Mouse (Mus musculus): ENCODE data around the gene Specc1. TPM values are rescaled to one million over a fixed set of nuclear protein-coding genes. Genes with fewer than 3 reads are reported as not detected.

Specc1 gene
- total and polyA plus RNA-seq, 3 experiments: 2.5 to 5.8 TPM; not detected in 1

DNA sequence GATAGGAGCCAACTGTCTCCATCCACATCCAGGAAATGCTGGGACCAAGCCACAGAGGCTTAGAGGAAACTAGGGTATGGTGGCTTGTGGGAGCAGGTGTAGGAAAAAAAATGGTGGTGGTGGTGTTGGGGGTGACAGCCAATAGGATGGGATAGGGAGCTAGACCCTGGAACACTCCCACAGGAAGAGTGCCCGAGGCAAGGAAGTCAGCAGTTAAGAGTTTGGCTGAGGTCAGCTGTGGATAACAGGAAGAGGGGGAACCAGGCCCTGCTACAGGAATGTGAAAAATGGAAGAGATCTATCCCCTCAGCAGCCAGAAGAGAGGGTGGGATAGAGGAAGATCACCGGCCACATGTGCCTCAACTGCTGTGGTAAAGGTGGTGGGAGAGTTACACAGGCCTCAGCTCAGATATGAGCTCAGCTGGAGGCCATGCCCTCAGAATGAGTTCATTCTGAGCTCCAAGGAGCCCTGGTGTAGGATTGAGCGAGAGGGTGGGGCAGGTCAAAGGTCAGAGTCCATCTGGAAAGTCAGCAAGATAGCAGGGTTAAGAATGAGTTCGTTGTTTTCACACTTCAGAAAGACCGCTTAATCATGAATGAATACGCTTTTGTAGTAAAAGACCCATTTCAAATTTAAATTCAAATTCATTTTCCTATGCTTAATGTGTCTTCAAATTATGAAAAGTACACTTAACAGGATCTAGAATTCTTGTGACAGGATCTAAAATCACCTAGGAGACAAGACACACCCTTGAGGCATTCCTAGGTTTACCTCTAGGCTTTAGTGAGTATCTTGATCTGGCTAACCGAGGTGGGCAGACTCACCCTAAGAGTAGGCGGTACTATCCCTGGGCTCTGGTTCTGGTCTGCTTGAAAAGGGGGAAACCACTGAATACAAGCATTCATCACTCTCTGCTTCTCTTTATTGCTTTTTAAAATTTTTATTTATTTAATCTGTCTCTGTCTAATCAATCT lies 94.1 kb downstream of the Specc1 start:
- Histone ChIP-seq H3K9ac (ENCODE audit: control insufficient read depth, low read depth, low read length, poor library complexity, severe bottlenecking) (no peak overlapping the region), H3K27ac (ENCODE audit: control insufficient read depth, low read depth, low read length) (no peak overlapping the region), H3K79me2 (ENCODE audit: control insufficient read depth, insufficient read depth, low read length, poor library complexity) (no peaks in the 10 kb centered on the region), H3K4me1 (ENCODE audit: control insufficient read depth in 1 of 2, insufficient read depth in 2 of 2, low read length in 2 of 2) (0 out of 4 replicates have a peak, but pooled peaks cover 0 to 2% of the 10 kb centered on the region in 2 experiments), H3K36me3 (ENCODE audit: control insufficient read depth in 1 of 2, insufficient read depth in 2 of 2, low read length in 2 of 2) (no peaks in the 10 kb centered on the region), H3K27me3 (ENCODE audit: control insufficient read depth in 1 of 2, insufficient read depth in 2 of 2, low read length in 2 of 2) (no peaks in the 10 kb centered on the region), H3K9me3 (replicated peaks; ENCODE audit: insufficient read depth, low read length) (no peaks in the 10 kb centered on the region), H3K4me3 (ENCODE audit: control insufficient read depth in 1 of 2, insufficient read depth in 1 of 2, low read depth in 2 of 2, low read length in 2 of 2) (no peak overlapping the region)
- TF ChIP-seq TAL1 (IDR thresholded peaks at IDR 0.05; ENCODE audit: low read length) (no peak), MAFK (IDR thresholded peaks at IDR 0.05; ENCODE audit: borderline replicate concordance, low read depth, low read length) (no peak), MYB (IDR thresholded peaks at IDR 0.05; ENCODE audit: low read depth, low read length) (no peak), UBTF (IDR thresholded peaks at IDR 0.05; ENCODE audit: borderline replicate concordance, insufficient read depth, low read depth, low read length) (no peak), USF1 (IDR thresholded peaks at IDR 0.05; ENCODE audit: low read depth, low read length) (no peak), MXI1 (IDR thresholded peaks at IDR 0.05; ENCODE audit: low read depth, low read length) (no peak), USF2 (IDR thresholded peaks at IDR 0.05; ENCODE audit: borderline replicate concordance in 1 of 2, insufficient read depth in 1 of 2, low read depth in 1 of 2, low read length in 2 of 2) (no peak), POLR2AphosphoS2 (IDR thresholded peaks at IDR 0.05; ENCODE audit: low read length) (no peak), POLR2AphosphoS5 (IDR thresholded peaks at IDR 0.05; ENCODE audit: borderline replicate concordance, low read depth, low read length) (no peak), NELFE (IDR thresholded peaks at IDR 0.05; ENCODE audit: low read depth, low read length) (no peak), CHD2 (IDR thresholded peaks at IDR 0.05; ENCODE audit: low read length) (no peak), CTCF (IDR thresholded peaks at IDR 0.05 in 2 of 3, conservative IDR thresholded peaks at IDR 0.05 in 1 of 3; ENCODE audit: control insufficient read depth in 1 of 3, insufficient read depth in 1 of 3, low read depth in 2 of 3, low read length in 3 of 3, poor library complexity in 1 of 3, severe bottlenecking in 1 of 3) (no peak), KAT2A (conservative IDR thresholded peaks at IDR 0.05; ENCODE audit: low read depth, low read length) (no peak), JUND (IDR thresholded peaks at IDR 0.05; ENCODE audit: low read depth, low read length) (no peak), MEF2A (IDR thresholded peaks at IDR 0.05; ENCODE audit: extremely low read depth, insufficient replicate concordance, low read depth, low read length, poor library complexity, severe bottlenecking) (no peak), ZC3H11A (IDR thresholded peaks at IDR 0.05; ENCODE audit: low read depth, low read length) (no peak), ETS1 (IDR thresholded peaks at IDR 0.05; ENCODE audit: low read depth, low read length) (no peak), NRF1 (IDR thresholded peaks at IDR 0.05; ENCODE audit: insufficient read depth, low read depth, low read length, poor library complexity, severe bottlenecking) (no peak)
- no peak for DNase-seq (ENCODE audit: low read depth, low spot score)
